Mouse (Mus musculus) retina, postnatal 1 day (tissue): Measurements from ENCODE around the gene Atg4a.

Experiments used
- DNase-seq: peaks from one replicate; pipeline ENCODE4 v3.0.0-alpha.2; 2012

Atg4a gene

GRCm38 (mm10) chrX:140956272-140956940 is at the start of gene Atg4a, which contains the start of gene Psmd10:
Gene Atg4a (plus strand): TSS chrX:140956907.
Gene Psmd10 (minus strand): TSS chrX:140956728.
- DNase-seq = peak; percentile 98

GRCm38 (mm10) chrX:140907360-140907759 is 49.3 kb upstream of the Atg4a start, which contains the start of gene Vsig1:
Gene Vsig1 (plus strand): TSS chrX:140907608.
- no peak for DNase-seq

DNA sequence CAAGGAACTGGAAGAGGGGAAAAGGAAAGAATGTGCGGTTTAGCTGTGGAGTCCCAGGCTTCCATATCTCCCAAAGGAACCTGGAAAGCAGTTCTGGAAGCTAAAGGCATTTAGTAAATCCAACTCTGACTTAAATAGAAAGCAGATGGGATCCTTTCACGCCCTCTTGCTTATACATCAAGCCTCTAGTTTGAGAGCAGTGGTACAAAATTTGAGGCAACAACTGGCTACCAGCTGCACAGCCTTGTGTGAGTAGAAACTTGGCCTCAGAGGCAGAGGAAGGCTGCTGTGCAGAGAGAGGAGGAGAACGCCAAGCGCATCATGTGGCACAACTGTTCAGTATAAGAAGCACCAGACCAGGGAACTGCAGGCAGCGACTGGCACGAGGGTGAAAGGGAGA is 35.4 kb upstream of the Atg4a start:
- DNase-seq = no peak

GRCm38 (mm10) chrX:140932066-140932465 is 24.6 kb upstream of the Atg4a start:
- DNase-seq = no peak

DNA sequence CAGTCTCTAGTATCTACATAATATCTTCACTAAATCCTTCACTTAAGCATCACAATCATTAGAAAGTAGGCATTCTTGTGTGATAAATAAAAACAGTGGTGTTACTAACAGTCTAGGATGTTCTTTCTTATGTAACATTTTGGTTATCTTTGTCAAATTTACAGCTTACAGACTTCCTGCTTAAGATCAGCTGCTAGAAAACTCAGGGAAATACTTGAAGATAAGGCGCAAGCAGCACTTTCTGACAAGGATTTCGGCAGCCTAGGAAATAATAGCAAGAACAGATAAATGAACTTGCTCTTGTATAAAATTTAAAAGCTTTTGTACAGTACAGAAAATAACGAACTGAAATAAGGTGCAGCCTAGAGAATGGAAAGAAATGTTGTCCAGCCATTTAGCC is 23.4 kb upstream of the Atg4a start:
- no peak for DNase-seq

- DNase-seq = no peak
Observed at GRCm38 (mm10) chrX:140936271-140936670, 20.4 kb upstream of the Atg4a start.

- DNase-seq = no peak
Observed at GRCm38 (mm10) chrX:140953618-140954017, 3.1 kb upstream of the Atg4a start.

DNA sequence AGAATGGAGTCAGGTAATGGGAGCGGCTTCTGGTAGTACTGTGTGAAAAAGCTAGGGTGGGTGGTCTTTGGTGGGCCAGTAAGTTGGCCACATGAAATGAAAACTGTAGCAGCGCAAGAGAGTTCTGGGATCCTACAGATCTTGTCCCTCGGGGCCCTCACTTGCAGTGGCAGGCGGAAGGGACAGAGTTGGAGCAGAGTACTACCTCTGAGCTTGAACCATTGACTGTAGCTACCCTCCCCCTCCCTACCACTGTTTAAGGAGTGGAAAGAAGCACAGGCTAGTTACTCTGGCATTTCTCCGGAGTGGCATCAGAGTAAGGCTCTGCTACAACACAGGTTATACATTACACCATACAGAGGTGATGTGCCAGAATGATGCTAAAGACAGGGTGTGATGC is 252 bp downstream of the Atg4a start:
- no peak for DNase-seq

DNA sequence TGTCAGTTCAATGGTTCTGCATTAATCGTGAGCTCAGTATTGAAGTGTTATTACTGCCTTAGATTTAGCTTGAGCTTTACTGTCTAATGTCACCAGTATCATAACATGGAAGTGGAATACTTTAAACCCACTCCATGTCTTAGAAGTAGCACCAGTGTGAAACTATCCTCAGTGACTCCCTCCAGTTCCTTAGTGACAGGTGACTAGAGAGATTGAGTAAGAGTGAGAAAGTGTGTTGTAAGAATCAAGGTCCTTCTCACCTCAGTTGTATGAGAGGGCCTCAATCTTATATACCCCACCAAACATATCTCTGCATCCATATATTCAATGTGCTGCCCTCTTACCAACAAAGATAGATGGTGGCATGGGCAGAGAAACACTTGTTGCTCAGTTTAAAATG is 22.2 kb downstream of the Atg4a start:
- DNase-seq = no peak

- DNase-seq = no peak
Observed at GRCm38 (mm10) chrX:140979546-140979945, 22.8 kb downstream of the Atg4a start.

DNA sequence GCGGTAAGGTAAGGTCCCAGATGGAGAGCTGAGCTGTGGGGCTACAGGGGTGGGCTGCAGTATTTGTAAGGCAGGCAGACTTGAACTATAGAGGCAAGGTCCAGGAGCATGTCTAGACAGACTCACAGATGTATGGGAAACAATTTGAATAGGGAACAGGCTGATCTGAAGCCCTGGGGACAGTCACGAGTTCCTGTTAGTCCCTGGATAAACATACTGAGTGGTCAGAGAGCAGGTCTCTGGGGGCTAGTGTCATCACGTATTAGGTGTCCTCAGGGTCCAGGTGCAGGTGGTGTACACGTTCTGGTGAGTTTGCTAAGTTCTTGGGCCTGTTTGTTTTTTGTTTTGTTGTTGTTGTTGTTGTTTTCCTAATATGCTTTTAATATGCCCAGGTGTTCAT is 23.5 kb downstream of the Atg4a start:
- no peak for DNase-seq

- no peak for DNase-seq
Observed at GRCm38 (mm10) chrX:140983206-140983960, 26.7 kb downstream of the Atg4a start.

GRCm38 (mm10) chrX:140984795-140985194 is 28.1 kb downstream of the Atg4a start:
- DNase-seq = no peak

- no peak for DNase-seq
Observed at GRCm38 (mm10) chrX:140985256-140985655, 28.5 kb downstream of the Atg4a start.

DNA sequence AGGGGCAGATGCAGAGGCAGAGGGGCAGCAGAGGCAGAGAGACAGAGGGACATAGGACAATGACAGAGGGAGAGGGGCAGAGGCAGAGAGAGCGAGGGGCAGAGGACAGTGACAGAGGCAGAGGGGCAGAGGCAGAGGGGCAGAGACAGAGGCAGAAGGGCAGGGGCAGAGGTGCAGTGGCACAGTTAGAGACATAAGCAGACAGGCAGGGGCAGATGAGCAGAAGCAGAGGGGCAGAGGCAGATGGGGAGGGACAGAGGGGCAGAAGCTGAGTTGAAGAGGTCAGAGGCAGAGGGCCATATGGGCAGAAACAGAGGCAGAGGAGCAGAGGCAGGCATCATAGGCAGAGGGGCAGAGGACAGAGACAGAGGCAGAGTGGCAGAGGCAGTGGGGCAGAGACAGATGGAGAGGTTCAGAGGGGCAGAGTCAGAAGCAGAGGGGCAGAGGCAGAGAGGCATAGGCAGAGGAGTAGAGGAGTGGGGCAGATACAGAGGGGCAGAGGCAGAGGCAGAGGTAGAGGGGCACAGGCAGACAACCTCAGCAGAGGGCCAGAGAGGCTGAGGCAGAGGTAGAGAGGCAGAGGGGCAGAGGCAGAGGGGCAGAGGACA is 40.3 kb downstream of the Atg4a start:
- no peak for DNase-seq

DNA sequence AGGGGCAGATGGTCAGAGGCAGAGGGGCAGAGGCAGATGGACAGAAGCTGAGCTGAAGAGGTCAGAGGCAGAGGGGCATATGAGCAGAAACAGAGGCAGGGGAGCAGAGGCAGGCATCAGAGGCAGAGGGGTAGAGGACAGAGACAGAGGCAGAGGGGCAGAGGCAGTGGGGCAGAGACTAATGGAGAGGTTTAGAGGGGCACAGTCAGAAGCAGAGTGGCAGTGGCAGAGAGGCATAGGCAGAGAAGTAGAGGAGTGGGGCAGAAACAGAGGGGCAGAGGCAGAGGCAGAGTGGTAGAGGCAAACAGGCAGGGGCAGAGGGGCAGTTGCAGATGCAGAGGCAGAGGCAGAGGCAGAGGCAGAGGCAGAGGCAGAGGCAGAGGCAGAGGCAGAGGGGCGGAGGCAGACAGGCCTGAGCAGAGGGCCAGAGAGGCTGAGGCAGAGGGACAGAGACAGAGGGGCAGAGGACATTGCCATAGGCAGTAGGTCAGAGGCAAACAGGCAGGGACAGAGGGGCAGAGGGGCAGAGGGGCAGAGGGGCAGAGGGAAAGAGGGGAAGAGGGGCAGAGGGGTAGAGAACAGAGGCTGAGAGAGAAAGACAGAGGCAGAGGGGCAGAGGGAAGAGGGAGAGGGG is 41.3 kb downstream of the Atg4a start:
- no peak for DNase-seq

GRCm38 (mm10) chrX:140998885-140999284 is 42.2 kb downstream of the Atg4a start:
- no peak for DNase-seq

DNA sequence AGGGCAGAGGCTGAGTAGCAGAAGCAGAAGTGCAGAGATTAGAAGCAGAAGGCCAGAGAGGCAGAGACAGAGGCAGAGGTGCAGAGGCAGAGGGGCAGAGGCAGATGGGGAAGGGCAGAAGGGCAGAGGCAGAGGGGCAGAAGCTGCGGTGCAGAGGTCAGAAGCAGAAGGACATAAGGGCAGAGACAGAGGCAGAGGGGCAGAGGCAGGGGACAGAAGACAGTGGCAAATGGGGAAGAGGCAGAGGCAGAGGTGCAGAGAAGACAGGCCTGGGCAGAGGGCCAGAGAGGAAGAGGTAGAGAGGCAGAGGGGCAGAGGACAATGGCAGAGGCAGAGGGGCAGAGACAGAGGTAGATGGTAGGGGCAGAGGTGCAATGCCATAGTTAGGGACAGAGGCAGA is 193.0 kb downstream of the Atg4a start:
- no peak for DNase-seq

- no peak for DNase-seq
Observed at GRCm38 (mm10) chrX:141150290-141150689, 193.6 kb downstream of the Atg4a start.

DNA sequence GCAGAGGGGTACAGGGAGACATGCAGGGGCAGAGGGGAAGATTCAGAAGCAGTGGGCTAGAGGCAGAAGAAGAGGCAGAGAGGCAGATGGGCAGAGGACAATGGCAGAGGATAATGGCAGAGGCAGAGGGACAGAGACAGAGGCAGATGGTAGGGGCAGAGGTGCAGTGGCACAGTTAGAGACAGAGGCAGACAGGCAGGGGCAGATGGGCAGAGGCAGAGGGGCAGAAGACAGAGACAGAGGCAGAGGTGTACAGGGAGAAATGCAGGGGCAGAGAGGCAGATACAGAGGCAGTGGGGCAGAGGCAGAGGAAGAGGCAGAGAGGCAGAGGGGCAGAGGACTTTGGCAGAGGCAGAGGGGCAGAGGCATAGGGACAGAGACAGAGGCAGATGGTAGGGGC is 194.5 kb downstream of the Atg4a start:
- DNase-seq = peak; percentile 24

DNA sequence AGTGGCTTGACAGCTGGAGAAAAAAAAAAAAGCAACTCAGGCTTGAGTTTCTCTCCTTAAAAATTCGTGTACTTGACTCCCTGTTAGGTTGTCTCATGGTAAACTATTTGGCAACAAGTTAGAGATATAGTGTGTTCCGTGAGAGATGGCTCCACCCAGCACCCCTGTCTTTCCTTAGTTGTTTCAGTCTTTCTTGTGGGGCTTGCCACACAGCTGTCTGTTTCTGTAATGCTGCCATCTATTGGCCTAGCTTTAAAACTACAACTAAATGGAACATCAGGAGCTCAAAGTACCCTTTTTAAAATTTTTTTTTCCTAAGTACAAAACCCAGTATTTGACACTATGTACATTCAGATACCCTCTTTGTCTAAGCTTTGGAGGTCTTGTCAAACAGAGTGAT is 200.0 kb downstream of the Atg4a start:
- peak; percentile 28 for DNase-seq

DNA sequence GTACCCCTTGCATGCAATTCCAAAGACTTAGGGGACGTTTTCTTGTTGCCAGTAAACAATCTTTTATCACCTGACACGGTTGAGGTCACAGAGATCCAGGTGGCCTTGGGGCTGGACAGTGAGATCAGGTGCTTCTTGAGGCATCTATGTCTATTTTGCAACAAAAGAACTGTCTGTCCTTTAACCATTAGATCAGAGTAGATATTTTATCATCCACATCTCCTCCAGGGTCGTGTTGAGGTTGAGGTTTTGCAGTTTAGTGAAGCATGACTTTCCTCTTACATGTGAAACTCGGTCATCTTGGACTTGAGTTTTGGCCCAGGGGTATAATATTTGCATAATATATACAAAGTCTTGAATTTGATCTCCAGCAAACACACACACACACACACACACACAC is 200.9 kb downstream of the Atg4a start:
- no peak for DNase-seq

GRCm38 (mm10) chrX:141158160-141158559 is 201.5 kb downstream of the Atg4a start:
- peak; percentile 43 for DNase-seq

DNA sequence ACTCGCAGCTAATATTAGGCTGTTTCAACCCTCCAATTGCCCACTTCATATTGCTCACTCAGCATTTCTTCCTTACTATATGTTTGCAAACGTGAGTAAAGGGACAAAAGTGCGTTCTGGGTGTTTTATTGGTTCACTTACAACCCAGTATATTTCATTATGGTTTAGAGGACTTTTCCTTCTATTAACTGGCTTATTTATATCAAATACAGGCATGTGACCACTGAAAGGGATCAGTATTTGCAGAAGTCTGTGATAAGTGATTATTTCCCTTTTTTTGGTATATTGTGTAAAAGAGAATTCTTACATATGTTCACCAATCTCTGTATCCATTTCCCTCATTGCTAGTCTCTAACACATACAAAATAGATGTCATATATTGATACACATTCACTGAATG is 203.7 kb downstream of the Atg4a start:
- no peak for DNase-seq
